In genomic region chr5:109466576-109467506, GRCm38 (mm10) we compare ENCODE assay signal across 7 mouse cellular contexts. TPM values are rescaled to one million over a fixed set of nuclear protein-coding genes. Genes with fewer than 3 reads are reported as not detected.
A peak's percentile ranks its signal among the peaks of the same experiment; 100 is the strongest.
DNase-seq lines count a peak whose midpoint lies in the region; ATAC-seq and TF ChIP-seq lines count a peak whose summit lies in the region.

No protein-coding gene starts in this region.

- no peaks in the 10 kb centered on the region for H3K9me3 ChIP-seq in ES-E14 (ENCODE audit: control insufficient read depth, insufficient read depth, low read depth, low read length)
- peaks cover 13% of the 10 kb centered on the region; the same call in 1 of the 2 replicates for H3K9me3 ChIP-seq in embryonic facial prominence, embryonic 14.5 days (ENCODE audit: control insufficient read depth, low read length)
- no peaks in the 10 kb centered on the region for H3K9me3 ChIP-seq in intestine, embryonic 14.5 days (ENCODE audit: control insufficient read depth, low read length)
- H3K9me3 ChIP-seq in limb, embryonic 13.5 days: peaks cover 4% of the 10 kb centered on the region
- H3K9me3 ChIP-seq in neural tube, embryonic 12.5 days: peaks cover 17% of the 10 kb centered on the region

- peak overlapping the region; percentile 44; the same call in 1 of the 2 replicates for H3K27ac ChIP-seq in ES-E14 (ENCODE audit: insufficient read depth, low read depth, low read length, poor library complexity, severe bottlenecking)
- H3K27ac ChIP-seq in embryonic facial prominence, embryonic 14.5 days (replicated peaks; ENCODE audit: low read depth, low read length): no peak overlapping the region
- no peak overlapping the region for H3K27ac ChIP-seq in intestine, embryonic 14.5 days (ENCODE audit: low read depth)
- no peak overlapping the region for H3K27ac ChIP-seq in limb, embryonic 13.5 days
- no peak overlapping the region for H3K27ac ChIP-seq in neural tube, embryonic 12.5 days

- H3K27me3 ChIP-seq in embryonic facial prominence, embryonic 14.5 days (replicated peaks; ENCODE audit: control insufficient read depth, insufficient read depth, low read length): no peaks in the 10 kb centered on the region
- no peaks in the 10 kb centered on the region for H3K27me3 ChIP-seq in intestine, embryonic 14.5 days (replicated peaks; ENCODE audit: control insufficient read depth, insufficient read depth, low read length)
- no peaks in the 10 kb centered on the region for H3K27me3 ChIP-seq in limb, embryonic 13.5 days
- no peaks in the 10 kb centered on the region for H3K27me3 ChIP-seq in neural tube, embryonic 12.5 days (replicated peaks)

- 30% methylated on average over 18 of the region's 21 CpGs for WGBS in embryonic facial prominence, embryonic 14.5 days
- 22% methylated on average over 20 of the region's 21 CpGs for WGBS in intestine, embryonic 14.5 days
- WGBS in limb, embryonic 13.5 days: 21% methylated on average over 21 of the region's 21 CpGs
- 21% methylated on average over 20 of the region's 21 CpGs for WGBS in neural tube, embryonic 12.5 days

- ATAC-seq in embryonic facial prominence, embryonic 14.5 days (ENCODE audit: low read depth): no peak
- peak; percentile 83 for ATAC-seq in intestine, embryonic 14.5 days (replicated peaks; ENCODE audit: low FRiP score, low TSS enrichment, low read depth)
- ATAC-seq in limb, embryonic 13.5 days (ENCODE audit: low FRiP score, low read depth): peak; percentile 71
- ATAC-seq in neural tube, embryonic 12.5 days (ENCODE audit: low FRiP score, low read depth): peak; percentile 75

- H3K4me2 ChIP-seq in embryonic facial prominence, embryonic 14.5 days (ENCODE audit: low read depth, low read length): no peak overlapping the region
- peak overlapping the region; percentile 42 for H3K4me2 ChIP-seq in intestine, embryonic 14.5 days (ENCODE audit: low read length)
- H3K4me2 ChIP-seq in limb, embryonic 13.5 days (replicated peaks): peak overlapping the region; percentile 47
- H3K4me2 ChIP-seq in neural tube, embryonic 12.5 days (replicated peaks): peak overlapping the region; percentile 44

- H3K36me3 ChIP-seq in ES-E14 (ENCODE audit: control insufficient read depth, insufficient read depth, low read length, poor library complexity, severe bottlenecking): no peaks in the 10 kb centered on the region
- H3K36me3 ChIP-seq in embryonic facial prominence, embryonic 14.5 days (ENCODE audit: control insufficient read depth, insufficient read depth, low read length): no peaks in the 10 kb centered on the region
- H3K36me3 ChIP-seq in intestine, embryonic 14.5 days (ENCODE audit: control insufficient read depth, insufficient read depth, low read length): no peaks in the 10 kb centered on the region
- no peaks in the 10 kb centered on the region for H3K36me3 ChIP-seq in limb, embryonic 13.5 days
- H3K36me3 ChIP-seq in neural tube, embryonic 12.5 days: no peaks in the 10 kb centered on the region

- DNase-seq in ES-E14 (ENCODE audit: low read depth, low spot score) (peak; percentile 50), ZHBTc4 (ENCODE audit: low read depth, low spot score) (peak; percentile 78)
- DNase-seq in embryonic facial prominence, embryonic 14.5 days (ENCODE audit: low spot score): peak; percentile 13
- DNase-seq in intestine, embryonic 14.5 days (ENCODE audit: low spot score): peak; percentile 66
- no peak for DNase-seq in thymus, adult 18-20 months

- peak overlapping the region; percentile 87 for H3K9ac ChIP-seq in ES-E14 (ENCODE audit: insufficient read depth, low read depth, low read length, poor library complexity, severe bottlenecking)
- H3K9ac ChIP-seq in embryonic facial prominence, embryonic 14.5 days (ENCODE audit: low read depth, low read length): no peak overlapping the region
- 0 out of 2 replicates have a peak overlapping the region, but pooled peaks have one; percentile 13 for H3K9ac ChIP-seq in intestine, embryonic 14.5 days (ENCODE audit: low read length)
- H3K9ac ChIP-seq in limb, embryonic 13.5 days: no peak overlapping the region
- no peak overlapping the region for H3K9ac ChIP-seq in neural tube, embryonic 12.5 days

- peak overlapping the region; percentile 82 to 97 for H3K4me3 ChIP-seq in ES-E14 (ENCODE audit: insufficient read depth in 1 of 2, low read depth in 1 of 2, low read length in 2 of 2, poor library complexity in 1 of 2, severe bottlenecking in 1 of 2)
- H3K4me3 ChIP-seq in embryonic facial prominence, embryonic 14.5 days (ENCODE audit: low read depth, low read length): peak overlapping the region; percentile 14; the same call in 1 of the 2 replicates
- peak overlapping the region; percentile 36 for H3K4me3 ChIP-seq in intestine, embryonic 14.5 days (ENCODE audit: low read depth, low read length)
- H3K4me3 ChIP-seq in limb, embryonic 13.5 days: peak overlapping the region; percentile 33
- peak overlapping the region; percentile 13; the same call in 1 of the 2 replicates for H3K4me3 ChIP-seq in neural tube, embryonic 12.5 days

- in situ Hi-C loops in ES-E14 (cut with MboI; ENCODE audit: low sequenced_read_pairs in 2 of 2, unreplicated experiment in 2 of 2): no loop called here

- H3K4me1 ChIP-seq in ES-E14 (ENCODE audit: control insufficient read depth in 2 of 2, insufficient read depth in 2 of 2, low read length in 2 of 2, poor library complexity in 1 of 2): peaks cover 2% of the 10 kb centered on the region in 2 experiments; a peak in 1 of 4 replicates
- no peaks in the 10 kb centered on the region for H3K4me1 ChIP-seq in embryonic facial prominence, embryonic 14.5 days (ENCODE audit: control insufficient read depth, insufficient read depth, low read length)
- no peaks in the 10 kb centered on the region for H3K4me1 ChIP-seq in intestine, embryonic 14.5 days (replicated peaks; ENCODE audit: control insufficient read depth, insufficient read depth, low read length)
- no peaks in the 10 kb centered on the region for H3K4me1 ChIP-seq in limb, embryonic 13.5 days
- H3K4me1 ChIP-seq in neural tube, embryonic 12.5 days: no peaks in the 10 kb centered on the region

TF ChIP-seq in ES-E14, 5 proteins besides CTCF, POLR2A, EP300 and RAD21:
- TF ChIP-seq CHD2 (IDR thresholded peaks at IDR 0.05; ENCODE audit: low read depth, low read length) (peak; percentile 75), MAFK (IDR thresholded peaks at IDR 0.05; ENCODE audit: insufficient read depth, low read depth, low read length) (no peak), HCFC1 (IDR thresholded peaks at IDR 0.05; ENCODE audit: borderline replicate concordance, insufficient read depth, low read length) (peak; percentile 17; the same call in 1 of the 2 replicates), ZNF384 (IDR thresholded peaks at IDR 0.05; ENCODE audit: low read depth, low read length) (no peak), ZC3H11A (IDR thresholded peaks at IDR 0.05; ENCODE audit: borderline replicate concordance, low read depth, low read length) (0 out of 2 replicates have a peak, but pooled peaks have one; percentile 13)

RNA-seq across cellular contexts. Expression of gene Vmn2r17, which starts 47.4 kb away (rescaled TPM):
- total RNA-seq in ES-E14 (2012; rRNA removed): not detected in 2 replicates
- not detected in 2 replicates for polyA plus RNA-seq in embryonic facial prominence, embryonic 14.5 days (2014; fragmentation: Nextera tagmentation; extraction: Ambion mirVana)
- polyA plus RNA-seq in intestine, embryonic 14.5 days (2014; fragmentation: Nextera tagmentation; extraction: Ambion mirVana): not detected in 2 replicates
- polyA plus RNA-seq in limb, embryonic 13.5 days (2015; fragmentation: Nextera tagmentation; extraction: Ambion mirVana): not detected in 2 replicates
- polyA plus RNA-seq in neural tube, embryonic 12.5 days (2016; fragmentation: Nextera tagmentation; extraction: Ambion mirVana): not detected in 2 replicates

Comparison
In these comparisons a context has a peak if more than half of its experiments do, and no peak if none do; other contexts are left out.
1. DNase-seq: peak in ES-E14 (single experiment), ZHBTc4 (single experiment), embryonic facial prominence, embryonic 14.5 days (single experiment) and intestine, embryonic 14.5 days (single experiment); none in thymus, adult 18-20 months (0 of 2).
2. H3K4me3 ChIP-seq: peak in every context shown above with its lines; median percentile 90 in ES-E14; 36 in intestine, embryonic 14.5 days; 33 in limb, embryonic 13.5 days; 14 in embryonic facial prominence, embryonic 14.5 days; 13 in neural tube, embryonic 12.5 days.
3. H3K9ac ChIP-seq: peak in ES-E14 (single experiment) and intestine, embryonic 14.5 days (single experiment); none in embryonic facial prominence, embryonic 14.5 days (single experiment), limb, embryonic 13.5 days (single experiment) and neural tube, embryonic 12.5 days (single experiment).